Mouse (Mus musculus): ENCODE measurements at regions not wholly inside any gene's neighbourhood (a gene's known extent, or its start where the extent isn't known, plus 50 kb on each side); places are given as distances from the start of the nearest gene placed in this dataset.

- intact Hi-C loops (cut with DNase I): no loop called here
- DNase-seq (ENCODE audit: low spot score in 2 of 2): no peak
These were observed 458.3 kb downstream of the Vrk1 start for GRCm38 (mm10) chr12:106468173-106468860.

- intact Hi-C loops (cut with DNase I): loop anchor here (5.0 kb wide), 2 partner anchors 97 to 1523 kb away; no protein-coding TSS in a partner anchor
- peak; percentile 53 to 66 for DNase-seq (ENCODE audit: low spot score in 2 of 2)
These were observed 464.6 kb downstream of the Vrk1 start for GRCm38 (mm10) chr12:106474501-106475165.

GRCm38 (mm10) chr12:106475486-106476050 is 465.5 kb downstream of the Vrk1 start:
- DNase-seq (ENCODE audit: low spot score in 2 of 2): peak in 1 of 2 experiments; percentile 33
- intact Hi-C loops (cut with DNase I): loop anchor here (5.0 kb wide), 2 partner anchors 98 to 1522 kb away; no protein-coding TSS in a partner anchor

GRCm38 (mm10) chr12:106477040-106477665 is 467.1 kb downstream of the Vrk1 start:
- intact Hi-C loops (cut with DNase I): loop anchor here (5.0 kb wide), 2 partner anchors 100 to 1520 kb away; no protein-coding TSS in a partner anchor
- no peak for DNase-seq (ENCODE audit: low spot score in 2 of 2)

GRCm38 (mm10) chr12:106477731-106478130 is 467.7 kb downstream of the Vrk1 start:
- intact Hi-C loops (cut with DNase I): loop anchor here (5.0 kb wide), 2 partner anchors 100 to 1520 kb away; no protein-coding TSS in a partner anchor
- no peak for DNase-seq (ENCODE audit: low spot score in 2 of 2)

- no peak for DNase-seq (ENCODE audit: low spot score in 2 of 2)
- intact Hi-C loops (cut with DNase I): loop anchor here (5.0 kb wide), 2 partner anchors 101 to 1519 kb away; no protein-coding TSS in a partner anchor
These were observed 468.4 kb downstream of the Vrk1 start for GRCm38 (mm10) chr12:106478381-106478781.

- DNase-seq (ENCODE audit: low spot score in 2 of 2): no peak
- intact Hi-C loops (cut with DNase I): loop anchor here (5.0 kb wide), 2 partner anchors 102 to 1518 kb away; no protein-coding TSS in a partner anchor
These were observed 469.2 kb downstream of the Vrk1 start for GRCm38 (mm10) chr12:106479067-106479877.

- intact Hi-C loops (cut with DNase I): loop anchor here (5.0 kb wide), 2 partner anchors 103 to 1517 kb away; no protein-coding TSS in a partner anchor
- DNase-seq (ENCODE audit: low spot score in 2 of 2): no peak
These were observed 469.8 kb downstream of the Vrk1 start for GRCm38 (mm10) chr12:106479878-106480194.

GRCm38 (mm10) chr12:106480281-106481060 is 470.4 kb downstream of the Vrk1 start:
- DNase-seq (ENCODE audit: low spot score in 2 of 2): no peak
- intact Hi-C loops (cut with DNase I): no loop called here

- intact Hi-C loops (cut with DNase I): no loop called here
- DNase-seq (ENCODE audit: low spot score in 2 of 2): no peak
These were observed 491.7 kb downstream of the Vrk1 start for GRCm38 (mm10) chr12:106501622-106502327.

GRCm38 (mm10) chr12:106504285-106504684 is 494.3 kb downstream of the Vrk1 start:
- no peak for DNase-seq (ENCODE audit: low spot score in 2 of 2)
- intact Hi-C loops (cut with DNase I): no loop called here

GRCm38 (mm10) chr12:106514057-106514456 is 504.0 kb downstream of the Vrk1 start:
- intact Hi-C loops (cut with DNase I): no loop called here
- DNase-seq (ENCODE audit: low spot score in 2 of 2): no peak

GRCm38 (mm10) chr12:106515257-106515788 is 505.3 kb downstream of the Vrk1 start:
- intact Hi-C loops (cut with DNase I): no loop called here
- DNase-seq (ENCODE audit: low spot score in 2 of 2): no peak

- no peak for DNase-seq (ENCODE audit: low spot score in 2 of 2)
- intact Hi-C loops (cut with DNase I): no loop called here
These were observed 509.1 kb downstream of the Vrk1 start for GRCm38 (mm10) chr12:106519141-106519540.

- intact Hi-C loops (cut with DNase I): no loop called here
- DNase-seq (ENCODE audit: low spot score in 2 of 2): no peak
These were observed 514.4 kb downstream of the Vrk1 start for GRCm38 (mm10) chr12:106524411-106524810.

- intact Hi-C loops (cut with DNase I): no loop called here
- DNase-seq (ENCODE audit: low spot score in 2 of 2): no peak
These were observed 517.1 kb downstream of the Vrk1 start for GRCm38 (mm10) chr12:106527116-106527515.

GRCm38 (mm10) chr12:106527699-106528434 is 517.8 kb downstream of the Vrk1 start:
- peak; percentile 11 to 33 for DNase-seq (ENCODE audit: low spot score in 2 of 2)
- intact Hi-C loops (cut with DNase I): no loop called here

Data from left cerebral cortex, postnatal 14 days (tissue).